Mouse (Mus musculus) lung, postnatal 0 days (tissue): ENCODE results near the gene Ercc5.

Source experiments
- CTCF ChIP-seq: IDR thresholded peaks from 2 replicates; pipeline ENCODE4 v1.5.1; 2016; ENCODE audit warnings: antibody characterized with exemption, mild to moderate bottlenecking
- EP300 ChIP-seq: IDR thresholded peaks from 2 replicates; pipeline ENCODE4 v1.6.1; 2016; ENCODE audit warnings: antibody characterized with exemption, mild to moderate bottlenecking, control low read depth

DNA sequence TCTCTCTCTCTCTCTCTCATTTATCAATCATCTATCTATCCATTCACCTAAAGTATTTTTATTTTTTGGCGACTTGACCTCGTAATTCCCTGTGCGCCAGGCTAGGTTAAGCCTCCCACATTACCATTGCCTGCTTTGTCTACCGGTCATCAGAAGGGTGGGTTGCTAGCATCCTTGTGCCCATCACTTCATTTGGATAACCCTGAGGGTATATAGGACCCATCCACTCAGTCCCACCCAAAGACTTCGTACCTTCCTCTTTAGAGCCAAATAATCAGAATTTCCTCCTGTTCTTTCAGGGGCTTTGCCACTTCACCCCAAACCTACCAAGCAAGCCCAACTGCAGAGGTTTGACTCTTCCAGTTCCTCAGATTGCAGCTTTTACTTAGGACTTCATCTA, 44.6 kb upstream of the Ercc5 start:
- TF ChIP-seq CTCF (no peak), EP300 (no peak)
